Mouse (Mus musculus): ENCODE data around the gene Dhx36. TPM values are rescaled to one million over a fixed set of nuclear protein-coding genes. Genes with fewer than 3 reads are reported as not detected.

The Dhx36 gene
- polyA plus RNA-seq (2012; rRNA removed), result 3.0 and 4.0 TPM in 2 replicates

DNA sequence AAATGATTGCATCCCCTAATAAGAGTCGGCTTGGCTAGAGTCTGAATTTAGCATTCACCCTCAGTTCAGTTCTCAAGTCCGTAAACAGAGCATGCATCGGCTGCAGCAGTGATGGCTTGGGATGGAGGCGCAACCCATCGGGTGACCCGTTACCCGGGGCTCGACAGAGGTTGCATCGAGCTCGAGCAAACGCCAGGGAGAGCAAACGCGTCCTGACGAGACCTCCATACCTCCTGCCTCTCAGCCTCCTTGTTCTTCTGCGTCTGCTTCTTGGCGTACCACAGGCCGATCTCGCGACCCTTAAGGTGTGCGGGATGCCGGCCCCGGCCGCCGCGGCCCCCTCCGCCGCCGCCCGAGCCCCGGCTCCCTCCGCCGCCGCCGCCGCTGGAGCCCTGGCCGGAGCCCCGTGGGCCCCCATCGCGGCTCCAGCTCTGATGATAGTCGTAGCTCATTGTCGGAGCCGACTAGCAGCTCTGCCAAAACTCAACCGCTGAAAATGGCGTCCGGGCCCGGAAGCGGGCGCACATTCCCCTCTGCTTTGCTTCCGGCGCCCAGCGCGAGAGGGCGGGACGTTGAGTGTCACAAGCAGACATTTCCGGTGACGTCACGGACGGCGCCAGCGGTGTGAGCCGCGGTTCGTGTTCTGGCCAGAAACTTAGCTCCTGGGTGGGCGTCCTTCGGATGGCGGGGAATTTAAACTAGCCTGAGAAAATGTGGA is at the start of gene Dhx36:
Gene Dhx36 (minus strand): TSS at position 517 of the 718 bp plus-strand sequence.
- peak; percentile 83 for DNase-seq (ENCODE audit: low read depth, low spot score)
- WGBS, result under 1% methylated on average over 66 of the region's 66 CpGs

DNA sequence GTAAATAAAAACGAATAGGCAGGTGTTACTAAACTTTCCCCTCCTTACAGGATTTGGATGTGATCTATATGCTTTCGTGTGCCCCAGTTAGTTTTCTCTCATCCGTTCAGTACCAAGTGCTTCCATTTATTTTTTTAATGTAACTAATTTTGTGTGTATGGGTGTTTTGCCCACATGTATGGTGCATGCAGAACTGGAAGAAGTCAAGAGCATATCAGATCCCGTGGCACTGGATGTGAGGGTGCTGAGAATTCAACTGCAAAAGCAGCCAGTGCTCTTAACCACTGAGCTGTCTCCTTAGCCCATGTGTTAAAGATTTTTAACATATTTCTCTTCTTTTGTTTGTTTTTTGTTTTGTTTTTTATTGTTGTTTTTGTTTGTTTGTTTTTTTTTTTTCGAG is 20.8 kb upstream of the Dhx36 start:
- no peak for DNase-seq (ENCODE audit: low read depth, low spot score)
- WGBS, result 55% methylated on average over 5 of the region's 5 CpGs

DNA sequence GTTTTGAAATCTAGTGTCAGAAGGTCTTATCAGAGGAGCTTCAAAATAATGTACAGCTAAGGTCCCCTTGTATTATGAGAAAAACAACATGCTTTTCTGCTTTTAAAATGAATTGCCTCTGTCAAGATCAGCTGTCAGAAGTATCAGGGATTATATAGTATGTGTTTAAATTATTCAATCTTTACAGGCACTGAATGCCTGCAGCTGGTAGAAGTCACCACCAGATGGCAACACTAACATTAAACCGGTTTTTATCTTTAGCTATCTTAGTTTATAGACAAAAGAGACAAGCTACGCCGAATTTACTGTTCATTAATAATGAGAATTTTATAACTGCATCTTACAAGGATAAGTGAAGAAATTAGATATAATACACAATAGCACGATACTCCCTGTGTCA is 20.4 kb upstream of the Dhx36 start:
- 17% methylated on average over 4 of the region's 4 CpGs for WGBS
- DNase-seq (ENCODE audit: low read depth, low spot score), result peak; percentile 1

DNA sequence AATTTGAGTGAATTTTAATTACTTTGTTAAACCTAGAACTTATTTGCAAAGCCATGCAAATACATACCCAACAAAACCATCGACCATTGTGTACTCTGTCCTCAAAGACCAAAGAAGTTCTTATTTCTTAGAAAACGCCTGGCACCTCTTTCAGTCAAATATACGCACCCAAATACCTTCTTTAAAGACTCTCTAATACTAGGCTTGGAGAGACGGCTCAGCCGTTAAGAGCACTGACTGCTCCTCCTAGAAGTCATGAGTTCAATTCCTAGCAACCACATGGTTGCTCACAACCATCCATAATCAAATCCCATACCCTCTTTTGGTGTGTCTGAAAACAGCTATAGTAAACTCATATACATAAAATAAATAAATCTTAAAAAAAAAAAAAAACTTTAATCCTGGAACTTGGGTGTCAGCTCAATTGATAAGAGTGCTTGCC is 423 bp upstream of the Dhx36 start:
- DNase-seq (ENCODE audit: low read depth, low spot score), result no peak
- 35% methylated on average over 5 of the region's 5 CpGs for WGBS

DNA sequence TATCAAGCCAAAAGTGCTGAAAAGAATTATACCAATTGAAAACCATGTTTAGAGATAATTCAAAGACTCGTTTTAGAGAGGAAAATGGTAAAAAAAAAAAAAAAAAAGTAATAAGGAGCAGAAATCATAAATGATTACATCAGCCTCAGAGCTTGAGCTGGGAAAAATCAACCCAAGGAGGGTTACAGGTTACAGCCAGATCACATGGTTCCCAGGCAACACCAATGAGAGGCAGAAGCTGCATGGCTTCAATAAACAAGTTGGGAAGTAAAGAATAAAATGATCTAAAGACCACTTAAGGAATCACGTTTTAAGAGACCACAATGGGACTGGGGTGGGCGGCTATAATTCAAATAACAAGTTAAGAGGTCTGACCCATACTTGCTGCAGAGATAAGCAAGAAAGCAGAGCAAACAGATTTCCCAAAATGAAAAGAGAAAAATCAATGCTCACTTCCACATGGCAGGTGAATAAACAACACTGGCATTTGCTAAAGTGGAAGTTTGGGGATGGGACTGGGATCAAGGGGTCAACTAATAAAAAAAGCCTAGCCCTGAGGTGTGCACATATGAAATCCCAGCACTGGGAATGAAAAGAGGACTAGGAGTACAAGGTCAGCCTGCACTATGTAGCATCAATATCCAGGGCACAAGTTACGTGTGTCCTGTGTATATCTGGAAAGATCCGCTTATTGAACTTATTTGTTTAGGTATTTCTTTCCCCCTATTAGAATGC is 1.5 kb downstream of the Dhx36 start:
- no peak for DNase-seq (ENCODE audit: low read depth, low spot score)
- WGBS, result 54% methylated on average over 5 of the region's 5 CpGs

DNA sequence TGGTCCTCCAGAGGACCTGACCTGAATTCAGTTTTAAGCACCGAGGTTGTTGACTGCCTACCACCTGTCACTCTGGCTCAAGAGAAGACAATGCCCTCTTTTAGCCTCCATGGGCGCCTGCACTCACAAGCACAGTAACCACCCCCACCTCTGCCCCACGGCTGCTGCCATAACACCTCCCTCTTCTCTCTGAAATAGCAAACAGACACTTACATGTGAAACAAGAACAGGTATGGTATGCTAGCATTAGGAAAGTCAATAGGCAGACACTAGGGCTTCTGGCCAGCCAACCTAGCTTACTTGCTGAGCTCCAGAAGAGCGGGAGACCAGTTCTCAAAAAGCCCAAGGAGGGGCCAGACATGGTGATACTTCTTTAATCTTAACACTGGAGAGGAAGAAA is 7.5 kb downstream of the Dhx36 start:
- no peak for DNase-seq (ENCODE audit: low read depth, low spot score)
- 70% methylated on average over 4 of the region's 4 CpGs for WGBS

DNA sequence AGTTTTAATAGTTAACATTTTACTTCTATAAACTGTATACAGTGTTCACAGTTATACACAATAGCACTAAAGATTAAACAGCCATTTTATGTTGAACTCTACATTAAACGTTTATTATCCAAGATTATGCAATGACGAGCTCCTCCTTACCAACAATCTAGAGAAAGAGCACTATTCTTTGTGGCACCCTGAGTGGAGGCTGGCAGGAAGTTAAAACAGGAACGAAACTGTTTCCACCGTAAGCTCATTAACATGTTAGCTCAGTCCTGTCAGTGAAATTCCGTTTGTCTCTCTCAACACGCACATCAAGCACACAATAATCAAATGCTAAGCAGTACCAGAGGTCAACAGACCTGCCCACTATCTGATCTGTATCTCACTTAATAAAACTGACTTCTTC is 14.2 kb downstream of the Dhx36 start:
- WGBS, result 26% methylated on average over 6 of the region's 6 CpGs
- DNase-seq (ENCODE audit: low read depth, low spot score), result no peak

DNA sequence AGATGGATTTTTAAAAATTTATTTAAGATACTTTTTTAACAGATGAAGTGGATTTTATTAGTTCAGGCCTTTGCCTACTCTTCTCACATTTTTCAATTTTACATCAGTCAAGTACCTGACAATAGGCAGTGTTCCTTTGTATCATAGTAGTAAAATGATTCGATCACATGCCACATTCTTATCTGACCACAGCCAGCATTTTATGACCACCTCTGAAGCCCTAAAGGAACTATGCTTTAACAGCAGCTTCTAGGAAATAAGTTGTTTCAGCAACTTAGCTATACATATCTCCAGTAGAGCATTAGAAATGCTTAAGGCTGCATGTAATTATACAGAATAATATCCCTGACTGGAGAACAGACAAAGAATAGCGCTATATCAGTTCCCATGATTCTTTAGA is 22.5 kb downstream of the Dhx36 start:
- WGBS, result 64% methylated on average over 2 of the region's 2 CpGs

DNA sequence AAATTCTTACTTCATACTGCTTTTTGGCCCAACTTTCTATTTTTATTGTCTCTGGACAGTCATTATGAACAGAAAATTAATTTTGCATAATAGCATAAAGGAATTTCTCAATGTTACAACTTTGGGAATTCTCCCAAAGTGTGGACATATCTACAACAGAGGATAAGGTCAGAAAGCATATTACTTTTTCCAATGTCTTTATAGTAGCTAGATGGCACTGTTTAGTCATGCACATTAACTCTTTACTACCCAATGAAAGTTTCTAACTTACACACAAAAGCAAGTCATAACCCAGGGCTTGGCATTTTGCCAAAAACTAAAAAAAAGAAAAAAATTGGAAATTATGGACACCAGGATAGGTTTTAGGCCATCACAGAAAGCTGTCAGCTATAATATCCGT is 36.6 kb downstream of the Dhx36 start:
- DNase-seq (ENCODE audit: low read depth, low spot score), result no peak
- WGBS, result 93% methylated on average over 1 of the region's 1 CpGs

More for the DNA sequence above, 22.5 kb downstream of the Dhx36 start:
- no peak for DNase-seq (ENCODE audit: low read depth, low spot score)

DNA sequence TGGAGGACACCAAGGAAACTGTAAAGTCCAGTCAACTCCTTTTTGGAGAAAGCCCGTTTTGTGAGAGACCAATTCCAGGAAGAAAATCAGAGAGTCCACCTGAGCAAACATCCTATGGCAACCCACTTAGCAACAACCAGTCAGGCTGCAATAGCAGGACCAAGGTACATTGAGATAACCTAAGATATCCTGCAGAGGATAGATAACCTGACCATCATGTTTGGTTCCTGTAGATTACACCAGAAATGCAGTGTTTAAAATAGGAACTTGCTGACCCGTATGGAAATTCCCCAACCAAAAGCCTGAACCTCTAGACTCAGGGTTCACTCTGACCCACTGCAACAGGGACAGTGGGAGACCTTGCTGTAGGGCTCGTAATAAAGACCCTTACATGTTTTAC is 42.5 kb downstream of the Dhx36 start:
- 71% methylated on average over 3 of the region's 3 CpGs for WGBS
- DNase-seq (ENCODE audit: low read depth, low spot score), result no peak

DNA sequence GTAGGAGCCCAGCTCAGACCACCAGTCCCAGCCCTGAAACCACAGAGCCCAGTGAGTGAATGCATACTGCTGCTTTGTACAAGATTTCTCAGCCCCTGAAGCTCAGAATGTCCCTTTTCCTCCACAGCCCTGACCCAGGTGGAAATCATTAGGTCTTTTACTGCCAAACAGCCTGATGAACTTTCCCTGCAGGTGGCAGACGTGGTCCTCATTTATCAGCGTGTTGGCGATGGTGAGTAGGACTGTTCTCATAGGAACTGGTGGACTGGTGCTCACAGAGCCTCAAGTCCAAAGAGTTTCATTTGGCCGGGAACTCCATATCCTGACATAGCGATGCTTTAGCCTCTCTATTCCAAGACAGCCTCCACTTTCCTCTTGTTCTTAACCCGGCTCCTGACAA is 47.3 kb downstream of the Dhx36 start:
- 90% methylated on average over 6 of the region's 6 CpGs for WGBS
- DNase-seq (ENCODE audit: low read depth, low spot score), result no peak

DNA sequence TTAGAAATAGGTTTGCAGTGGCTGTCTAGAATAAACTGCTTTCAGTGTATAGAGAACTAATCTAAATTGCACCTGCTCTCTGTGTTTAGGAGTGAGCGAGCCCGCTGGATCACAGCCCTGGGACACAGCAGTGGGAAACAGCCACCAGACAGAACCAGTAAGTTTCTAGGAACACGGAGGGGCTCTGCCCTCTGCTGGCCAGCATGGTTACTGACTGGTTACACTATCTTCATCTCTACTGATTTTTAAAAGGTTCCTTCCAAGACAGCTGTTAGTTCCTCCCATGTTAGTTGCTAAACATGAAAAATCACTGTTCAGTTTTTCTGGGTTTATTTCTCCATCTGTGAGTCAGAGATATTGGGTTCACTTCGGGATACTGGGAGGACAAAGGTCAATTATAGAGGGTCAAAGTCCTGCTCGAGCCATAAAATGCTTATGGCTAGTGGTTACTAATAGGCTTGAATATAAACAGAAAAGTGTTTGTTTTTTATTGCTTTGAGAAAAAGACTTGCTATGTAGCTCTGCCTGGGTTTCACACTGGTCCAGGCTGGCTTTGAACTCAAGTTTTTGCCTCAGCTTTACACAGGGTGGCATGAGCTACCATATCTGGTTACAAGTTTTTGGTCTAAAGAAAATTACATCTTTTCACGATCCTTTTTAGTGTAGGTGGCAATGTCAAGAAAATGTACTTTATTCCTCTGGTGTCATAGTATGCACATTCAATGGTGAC is 48.4 kb downstream of the Dhx36 start:
- DNase-seq (ENCODE audit: low read depth, low spot score), result peak; percentile 44
- WGBS, result 19% methylated on average over 6 of the region's 6 CpGs

DNA sequence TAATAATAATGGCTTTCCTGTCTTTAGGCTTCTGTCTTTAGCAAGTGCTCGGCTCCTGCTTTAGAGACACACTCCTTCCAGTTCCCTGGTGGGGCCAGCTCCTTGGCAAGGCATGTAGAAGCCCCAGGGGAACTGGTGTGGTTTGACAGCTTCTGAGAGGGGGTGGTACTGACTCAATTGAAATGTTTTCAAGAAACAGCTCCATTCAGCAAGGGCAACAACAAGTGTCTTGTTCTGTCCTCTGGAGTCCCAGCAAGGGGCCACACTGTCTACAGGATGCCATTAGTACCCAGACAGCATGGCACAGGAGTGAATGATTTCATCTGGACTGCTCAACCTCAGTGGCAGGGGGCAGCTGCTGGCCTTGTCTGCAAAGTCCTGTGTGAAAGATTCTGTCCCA is 51.0 kb downstream of the Dhx36 start:
- WGBS, result 86% methylated on average over 1 of the region's 1 CpGs
- no peak for DNase-seq (ENCODE audit: low read depth, low spot score)

DNA sequence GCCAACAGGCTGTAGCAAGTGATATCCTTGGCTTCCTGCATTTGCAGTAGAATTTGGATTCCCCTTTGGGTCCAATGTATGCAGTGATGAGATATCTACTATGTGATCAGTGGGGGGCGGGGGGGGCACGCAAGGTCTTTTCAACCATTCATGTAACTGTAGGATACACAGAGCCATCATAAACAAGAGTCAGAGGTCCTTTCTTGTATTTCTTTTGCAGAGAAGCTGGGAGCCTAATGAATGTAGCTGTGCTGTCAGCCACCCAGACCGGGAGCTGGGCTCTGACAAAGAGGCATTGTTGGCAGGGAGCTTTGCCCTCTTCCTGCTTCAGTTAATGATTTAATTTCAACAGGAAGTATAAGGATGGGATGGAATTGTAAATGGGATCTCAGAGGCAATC is 52.7 kb downstream of the Dhx36 start:
- peak; percentile 40 for DNase-seq (ENCODE audit: low read depth, low spot score)
- WGBS, result 25% methylated on average over 3 of the region's 3 CpGs

DNA sequence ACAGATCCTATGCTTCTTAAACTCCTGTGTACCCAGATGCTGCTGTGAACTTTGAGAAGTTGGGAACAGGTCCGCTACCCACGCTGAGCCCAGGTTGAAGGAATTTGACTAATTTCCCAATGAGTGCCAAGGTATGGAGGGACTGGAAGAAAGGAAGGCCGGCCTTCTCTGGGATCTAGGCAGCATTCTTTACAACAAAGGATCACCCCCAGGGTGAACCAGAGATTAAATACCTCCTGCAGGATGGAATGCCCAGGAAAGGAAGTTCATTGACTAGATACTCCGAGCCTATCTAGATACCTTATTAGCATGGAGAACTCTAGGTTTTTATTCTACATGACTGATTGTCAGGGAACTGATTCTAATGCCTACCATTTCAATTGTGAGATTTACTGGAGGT is 53.8 kb downstream of the Dhx36 start:
- DNase-seq (ENCODE audit: low read depth, low spot score), result no peak
- 81% methylated on average over 4 of the region's 4 CpGs for WGBS

DNA sequence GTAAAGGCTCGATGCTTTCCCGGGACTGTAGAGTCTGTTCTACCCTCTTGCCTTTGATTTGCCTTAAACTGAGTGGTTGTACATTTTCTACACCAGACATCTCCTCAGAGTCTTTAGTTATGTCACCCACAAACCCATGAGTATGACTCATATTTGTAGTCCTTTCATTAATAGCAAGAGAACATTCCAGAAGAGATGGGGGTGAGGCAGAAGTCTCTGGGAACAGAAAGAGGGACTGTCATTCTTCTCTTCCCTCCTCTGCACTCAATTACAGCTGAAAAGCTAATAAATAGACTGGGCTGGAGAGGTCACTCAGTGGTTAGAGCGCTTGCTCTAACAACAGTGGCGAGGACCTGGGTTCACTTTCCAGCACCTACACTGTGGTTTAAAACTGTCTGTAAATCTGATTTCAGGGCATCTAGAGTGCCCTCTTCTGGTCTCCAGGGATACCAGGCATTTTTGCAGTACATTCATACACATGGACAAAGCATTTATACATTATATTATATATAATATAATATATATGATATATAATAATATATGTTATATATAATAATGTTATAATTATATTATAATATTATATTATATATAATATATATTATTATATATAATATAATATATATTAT is 56.8 kb downstream of the Dhx36 start:
- 92% methylated on average over 4 of the region's 4 CpGs for WGBS
- no peak for DNase-seq (ENCODE audit: low read depth, low spot score)

DNA sequence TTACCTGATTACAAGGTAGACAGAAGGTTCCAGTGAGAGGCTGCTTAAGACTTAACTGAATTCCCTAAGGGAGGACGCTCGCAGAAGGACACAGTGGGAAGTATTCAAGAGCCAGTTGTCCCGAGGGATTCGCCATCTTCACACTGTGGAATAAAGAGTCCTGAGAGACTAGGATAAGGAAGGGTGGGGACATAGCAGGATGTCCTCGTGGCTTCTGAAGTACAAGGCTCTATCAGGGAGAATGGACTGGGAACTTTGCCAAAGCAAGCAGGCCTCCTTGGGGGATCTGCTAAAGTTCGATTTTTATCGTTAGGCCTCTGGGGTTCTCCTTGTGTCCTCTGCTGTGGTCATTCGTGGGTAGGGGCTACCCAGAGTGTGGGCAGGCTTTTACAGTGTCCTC is 59.7 kb downstream of the Dhx36 start:
- DNase-seq (ENCODE audit: low read depth, low spot score), result no peak
- WGBS, result 43% methylated on average over 8 of the region's 8 CpGs

DNA sequence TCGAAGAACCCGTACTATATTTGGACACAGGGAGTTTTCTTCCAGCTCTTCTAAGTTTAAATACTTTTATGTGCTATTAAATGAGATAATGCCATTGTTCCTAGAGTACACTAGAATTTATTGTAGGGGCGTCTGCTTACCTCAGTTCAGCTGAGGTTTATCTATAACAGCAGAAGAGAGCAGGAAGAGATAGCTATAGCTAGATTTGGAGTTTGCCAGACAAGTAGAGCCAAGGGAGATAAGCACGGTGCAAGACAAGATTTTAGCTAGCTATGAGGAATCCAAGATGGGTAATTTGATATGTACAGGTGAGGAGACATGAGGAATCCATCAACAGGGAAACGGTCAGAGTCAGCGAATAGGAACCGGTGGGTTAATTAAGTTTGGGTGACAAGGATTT is 60.5 kb downstream of the Dhx36 start:
- no peak for DNase-seq (ENCODE audit: low read depth, low spot score)
- WGBS, result 72% methylated on average over 7 of the region's 7 CpGs

DNA sequence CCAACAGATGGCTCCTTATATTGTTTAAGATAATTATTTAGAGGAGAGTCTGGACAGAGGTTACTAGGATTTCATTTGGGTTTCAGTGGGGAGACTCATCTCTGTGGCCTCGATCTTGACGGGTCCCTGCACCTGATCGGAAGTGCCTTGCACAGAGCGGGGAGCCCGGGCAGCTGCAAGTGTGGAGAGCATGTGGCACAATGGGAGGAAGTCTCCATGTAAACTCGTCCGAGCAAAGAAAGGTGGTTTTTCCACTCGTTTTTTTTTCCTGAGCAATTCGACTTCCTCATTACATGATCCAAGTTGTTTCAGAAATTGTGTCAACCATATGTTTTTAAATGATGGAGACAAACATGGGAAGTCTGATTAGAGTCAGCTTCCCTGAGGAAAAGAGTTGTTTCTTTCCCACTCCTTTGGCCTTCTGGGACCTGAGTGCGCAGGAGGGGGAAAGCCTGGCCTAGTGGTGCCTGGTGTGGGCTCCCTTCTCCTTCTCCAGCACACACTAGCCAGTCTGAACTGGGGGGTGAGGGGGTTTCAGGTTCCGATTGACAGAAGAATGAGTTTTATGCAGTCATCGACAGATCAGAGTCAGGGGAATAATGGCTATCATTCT is 63.1 kb downstream of the Dhx36 start:
- 77% methylated on average over 12 of the region's 12 CpGs for WGBS
- DNase-seq (ENCODE audit: low read depth, low spot score), result no peak
